Mouse (Mus musculus) megakaryocyte, embryonic 14.5 days (primary cell): ENCODE data around the gene Fbxw4.

Experiments
- FLI1 ChIP-seq: IDR thresholded peaks from 2 replicates; pipeline ENCODE4 v1.6.1; 2012; ENCODE audit warnings: low read length, inconsistent platforms, mixed read lengths
- GATA1 ChIP-seq: IDR thresholded peaks from 3 replicates; pipeline ENCODE4 v1.6.1; 2012; ENCODE audit warnings: mixed read lengths, low read length, inconsistent platforms, borderline replicate concordance

DNA sequence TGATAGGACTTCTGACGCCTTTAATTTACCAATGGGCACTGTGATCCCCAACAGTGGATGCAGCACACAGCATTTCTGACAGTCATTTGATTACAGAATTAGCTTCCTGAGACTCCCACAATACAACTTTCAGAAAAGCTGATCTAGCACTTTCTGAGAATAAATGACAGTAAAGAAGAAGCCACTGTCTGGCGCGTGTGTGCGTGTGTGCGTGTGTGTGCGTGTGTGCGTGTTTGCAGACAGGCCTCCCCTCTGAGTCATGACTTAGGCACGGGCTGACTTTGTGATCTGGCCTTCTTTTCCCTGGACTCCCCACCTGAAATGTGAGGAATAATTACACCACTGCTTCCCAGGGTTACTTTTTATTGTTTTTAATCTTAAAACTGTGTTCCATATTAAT lies 8.6 kb downstream of the Fbxw4 start:
- TF ChIP-seq GATA1, result no peak
- no peak for TF ChIP-seq FLI1
